Mouse (Mus musculus): ENCODE data around the gene Fam169b.
"Not testable (repeated sequence)": the region's sequence is repeated elsewhere in the genome, so short reads cannot be mapped to it uniquely, and the experiment has no call there.

Fam169b gene

DNA sequence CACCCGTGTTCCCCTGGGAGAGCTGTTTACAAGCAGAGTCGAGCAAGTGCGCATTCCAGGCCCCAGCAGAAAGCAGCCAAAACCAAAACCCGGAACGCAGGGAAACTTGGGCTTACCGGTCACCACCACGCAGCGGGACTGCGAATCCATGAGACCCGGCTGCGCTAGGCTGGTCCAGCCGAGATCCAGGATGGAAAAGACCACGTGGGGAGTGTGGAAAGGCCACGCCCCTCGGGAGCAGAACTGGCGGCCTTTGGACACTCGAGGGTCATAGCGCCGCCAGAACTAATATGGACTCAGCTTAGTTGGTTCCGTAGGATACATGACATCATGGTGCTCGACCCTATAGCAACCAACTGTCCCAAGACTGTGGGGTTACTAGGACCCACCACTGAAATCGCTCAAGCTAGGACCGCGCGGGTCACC, 9.6 kb upstream of the Fam169b start, which contains the start of gene Pgpep1l:
Gene Pgpep1l, minus strand, starts transcription at position 206 of the 426 bp plus-strand sequence.
- no peak for DNase-seq (ENCODE audit: low spot score in 2 of 2)

DNA sequence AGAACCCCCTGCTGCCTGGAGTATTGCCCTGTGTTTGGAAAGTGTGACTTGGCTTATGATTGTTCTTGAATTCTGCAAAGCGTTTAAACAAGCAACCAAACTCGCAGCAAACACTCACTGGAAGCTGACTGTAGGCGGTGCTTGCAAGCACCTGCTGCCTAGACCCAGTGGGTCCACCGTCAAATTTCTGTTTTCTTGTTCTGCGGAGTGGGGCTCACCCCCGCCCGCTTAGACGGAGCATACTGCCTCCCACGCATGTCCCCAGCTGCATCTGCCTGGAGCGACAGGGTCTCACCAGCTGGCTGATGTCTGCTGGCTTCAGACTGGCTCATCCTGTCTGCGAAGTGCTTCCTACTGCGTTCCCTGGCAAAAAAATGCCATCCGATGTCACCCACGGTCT, 9.1 kb upstream of the Fam169b start:
- peak in 1 of 2 experiments; percentile 63 for DNase-seq (ENCODE audit: low spot score in 2 of 2)

DNA sequence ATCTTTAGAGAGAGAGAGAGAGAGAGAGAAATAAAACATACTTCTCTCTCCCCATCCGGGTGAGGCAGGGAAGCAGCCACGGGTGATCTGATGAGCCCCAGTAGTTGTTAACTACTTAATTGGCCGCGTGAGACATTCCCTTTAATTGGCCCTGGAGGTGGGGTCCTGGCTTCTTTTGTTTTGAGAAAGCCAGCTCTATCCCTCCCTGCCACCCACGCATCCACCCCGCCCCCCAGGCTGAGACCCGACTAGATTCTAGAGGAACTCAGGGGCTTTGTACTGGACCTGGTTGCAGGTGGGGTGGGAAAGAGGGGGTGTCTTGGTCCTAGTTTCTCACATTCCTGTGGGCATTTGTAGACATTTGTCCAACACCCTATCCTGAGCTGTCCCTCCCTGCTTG, 8.2 kb upstream of the Fam169b start:
- no peak for DNase-seq (ENCODE audit: low spot score in 2 of 2)

DNA sequence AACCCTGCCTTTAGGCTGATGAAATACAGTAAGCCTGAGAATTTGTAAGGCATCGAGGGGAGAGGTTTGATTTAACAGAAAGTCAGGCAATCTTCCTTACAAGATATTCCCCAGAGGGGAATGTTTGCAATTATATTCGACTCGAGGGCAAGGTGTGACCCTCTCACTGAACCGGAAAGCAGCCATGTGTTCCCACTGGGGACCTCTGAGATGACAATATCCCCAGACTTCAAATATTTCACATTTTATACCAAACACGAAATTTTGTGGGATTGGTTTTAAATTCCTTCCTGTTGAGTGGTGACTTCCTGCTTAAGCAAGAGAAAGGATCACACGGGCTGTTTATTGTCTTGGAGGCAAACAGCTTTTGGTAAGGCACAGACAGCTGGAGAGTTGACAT, 6.9 kb upstream of the Fam169b start:
- no peak for DNase-seq (ENCODE audit: low spot score in 2 of 2)

DNA sequence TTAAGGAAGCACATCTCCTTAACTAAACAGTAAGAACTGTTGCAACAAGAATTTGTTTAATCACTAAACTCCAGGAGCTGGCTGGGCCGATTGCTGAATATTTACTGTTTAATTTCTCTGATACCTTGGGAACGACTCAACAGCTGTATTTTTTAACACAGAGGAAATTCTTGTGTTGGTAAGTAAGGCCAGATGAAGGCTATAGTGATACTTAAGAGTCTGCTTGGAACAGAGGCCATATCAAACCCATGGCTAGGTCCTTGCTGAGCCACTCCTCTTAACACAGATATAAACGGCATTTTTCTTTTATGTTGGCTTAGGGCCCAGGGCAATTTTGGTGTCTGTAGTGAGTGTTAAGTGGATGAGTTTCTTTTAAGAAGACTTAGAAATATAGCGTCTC, 3.1 kb upstream of the Fam169b start:
- no peak for DNase-seq (ENCODE audit: low spot score in 2 of 2)

DNA sequence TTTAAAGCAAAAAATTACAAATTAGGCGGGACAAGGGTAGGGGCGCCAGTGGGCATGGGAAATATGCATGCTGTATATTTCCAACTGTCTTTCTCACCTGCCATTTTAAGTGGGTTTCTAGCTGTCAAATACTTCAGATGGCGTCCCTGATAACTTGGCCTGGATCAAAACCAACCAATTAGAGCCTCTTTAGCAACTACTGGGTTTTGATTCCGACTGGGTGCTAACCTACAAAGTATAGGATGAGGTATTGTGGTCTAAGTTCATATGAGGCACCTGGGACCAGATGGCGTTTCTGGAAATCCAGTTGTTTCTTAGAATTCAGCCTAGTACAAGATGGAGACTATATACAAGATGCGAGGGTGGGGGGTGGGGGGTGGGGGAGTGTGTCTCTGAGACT, 1.8 kb upstream of the Fam169b start:
- no peak for DNase-seq (ENCODE audit: low spot score in 2 of 2)

DNA sequence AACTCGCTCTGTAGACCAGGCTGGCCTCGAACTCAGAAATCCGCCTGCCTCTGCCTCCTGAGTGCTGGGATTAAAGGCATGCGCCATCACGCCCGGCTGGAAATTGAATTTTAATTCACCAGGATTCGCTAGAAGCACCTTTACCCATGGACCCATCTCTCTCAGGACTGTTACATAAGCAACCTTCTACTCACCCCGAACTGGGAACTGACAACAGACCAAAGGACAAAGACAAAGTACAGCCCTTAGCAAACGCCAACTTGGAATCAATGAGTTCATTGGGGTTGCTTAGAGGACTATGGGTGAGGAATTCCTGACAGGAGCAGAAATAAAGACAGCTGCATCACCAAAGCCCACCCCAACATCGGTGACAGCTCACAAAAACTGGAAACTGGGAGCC, 1.0 kb upstream of the Fam169b start:
- no peak for DNase-seq (ENCODE audit: low spot score in 2 of 2)

DNA sequence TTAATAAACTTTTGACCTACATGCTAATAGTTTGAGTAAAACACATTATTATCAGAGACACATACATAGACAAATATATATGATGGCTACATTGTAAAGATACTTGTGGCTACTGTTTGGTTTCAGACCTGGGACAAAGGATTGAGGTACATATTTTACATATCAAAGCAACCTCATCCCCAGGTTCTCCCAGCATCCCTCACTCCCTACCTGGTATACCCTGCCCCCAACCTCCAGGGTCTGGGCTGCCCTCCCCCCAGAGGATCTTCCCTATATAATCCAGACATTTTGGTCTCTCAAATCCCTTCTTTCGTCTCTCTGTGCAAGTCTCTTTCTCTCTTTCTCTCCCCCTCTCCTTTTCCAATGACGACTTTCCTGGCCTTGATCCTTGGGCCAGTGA, 579 bp downstream of the Fam169b start:
- DNase-seq (ENCODE audit: low spot score in 2 of 2): no peak

DNA sequence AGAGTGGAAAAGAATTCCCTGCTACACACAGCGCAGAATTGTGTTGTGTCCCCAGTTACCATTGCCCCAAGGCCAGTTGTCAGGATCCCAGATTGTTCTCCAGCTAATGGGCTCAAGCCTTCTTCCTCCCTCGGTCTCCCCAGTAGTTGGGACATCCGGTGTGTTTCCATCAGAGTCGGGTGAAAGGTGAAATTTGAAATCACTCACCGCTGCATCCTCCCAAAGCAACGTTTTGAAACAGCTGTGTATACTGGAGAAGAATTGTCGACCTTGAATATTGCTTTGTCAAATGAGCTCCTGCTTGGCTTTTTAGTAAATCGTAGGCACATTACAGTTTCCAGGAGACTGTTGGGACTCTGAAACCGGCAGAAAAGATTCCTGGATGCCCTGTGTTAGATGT, 1.3 kb downstream of the Fam169b start:
- DNase-seq (ENCODE audit: low spot score in 2 of 2): no peak

DNA sequence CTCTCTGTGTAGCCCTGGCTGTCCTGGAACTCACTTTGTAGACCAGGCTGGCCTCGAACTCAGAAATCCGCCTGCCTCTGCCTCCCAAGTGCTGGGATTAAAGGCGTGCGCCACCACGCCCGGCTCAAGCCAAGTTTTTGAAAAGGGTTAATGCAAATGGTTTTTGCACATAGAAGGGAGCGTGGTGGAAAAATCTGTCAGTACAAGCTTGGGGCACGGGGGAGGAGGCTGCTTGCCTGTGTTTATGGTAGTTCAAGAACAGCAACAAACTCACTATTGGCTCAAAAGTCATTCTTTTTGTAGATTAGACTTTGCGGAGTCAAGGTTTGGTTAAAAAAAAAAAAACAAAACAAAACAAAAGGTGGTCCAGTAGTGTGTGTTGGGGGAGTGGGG, 1.8 kb downstream of the Fam169b start:
- DNase-seq (ENCODE audit: low spot score in 2 of 2): not testable (repeated sequence)

DNA sequence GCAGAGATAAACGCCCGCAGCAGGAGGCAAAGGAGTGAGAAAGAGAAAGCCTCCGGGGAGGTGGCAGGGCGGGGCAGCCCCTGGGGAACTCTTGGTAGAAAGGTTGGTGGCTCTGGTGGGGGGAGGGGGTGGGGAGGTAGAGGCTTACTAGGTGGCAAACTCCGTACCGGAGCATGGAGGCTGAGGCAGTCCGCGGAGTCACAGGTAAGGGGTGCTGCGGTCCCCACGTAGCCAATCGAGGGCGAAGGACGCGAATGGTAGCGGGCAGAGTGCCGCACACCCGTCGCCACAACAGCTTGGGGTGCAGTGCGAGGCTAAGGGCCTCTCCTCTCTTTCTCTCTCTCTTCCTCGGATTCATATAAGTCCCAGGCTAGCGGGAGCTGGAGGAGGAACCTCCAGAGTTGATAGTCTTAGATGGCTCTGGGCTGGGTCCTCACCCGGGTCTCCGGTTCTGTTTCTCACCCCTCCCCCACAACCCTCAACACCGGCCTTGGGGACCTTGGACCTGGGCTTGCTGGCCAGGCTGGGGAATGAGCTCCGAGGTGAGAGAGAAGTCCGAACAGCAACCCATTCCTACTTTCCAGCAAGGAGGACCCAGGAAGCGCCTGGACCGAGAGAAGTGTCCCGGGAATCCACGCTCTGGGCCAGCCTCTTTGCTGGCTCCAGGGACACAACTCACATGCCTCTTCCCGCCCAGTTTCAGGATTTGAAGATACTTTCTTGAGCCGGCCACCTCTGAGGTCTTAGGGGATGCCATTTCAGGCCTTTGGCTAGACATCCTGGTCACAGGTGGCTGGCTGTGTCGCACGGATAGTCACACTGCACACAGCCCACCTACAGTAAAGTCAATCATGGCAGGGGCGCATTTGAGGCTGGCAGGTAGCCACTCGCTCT, 2.4 kb downstream of the Fam169b start:
- DNase-seq (ENCODE audit: low spot score in 2 of 2): peak in 1 of 2 experiments; percentile 54

DNA sequence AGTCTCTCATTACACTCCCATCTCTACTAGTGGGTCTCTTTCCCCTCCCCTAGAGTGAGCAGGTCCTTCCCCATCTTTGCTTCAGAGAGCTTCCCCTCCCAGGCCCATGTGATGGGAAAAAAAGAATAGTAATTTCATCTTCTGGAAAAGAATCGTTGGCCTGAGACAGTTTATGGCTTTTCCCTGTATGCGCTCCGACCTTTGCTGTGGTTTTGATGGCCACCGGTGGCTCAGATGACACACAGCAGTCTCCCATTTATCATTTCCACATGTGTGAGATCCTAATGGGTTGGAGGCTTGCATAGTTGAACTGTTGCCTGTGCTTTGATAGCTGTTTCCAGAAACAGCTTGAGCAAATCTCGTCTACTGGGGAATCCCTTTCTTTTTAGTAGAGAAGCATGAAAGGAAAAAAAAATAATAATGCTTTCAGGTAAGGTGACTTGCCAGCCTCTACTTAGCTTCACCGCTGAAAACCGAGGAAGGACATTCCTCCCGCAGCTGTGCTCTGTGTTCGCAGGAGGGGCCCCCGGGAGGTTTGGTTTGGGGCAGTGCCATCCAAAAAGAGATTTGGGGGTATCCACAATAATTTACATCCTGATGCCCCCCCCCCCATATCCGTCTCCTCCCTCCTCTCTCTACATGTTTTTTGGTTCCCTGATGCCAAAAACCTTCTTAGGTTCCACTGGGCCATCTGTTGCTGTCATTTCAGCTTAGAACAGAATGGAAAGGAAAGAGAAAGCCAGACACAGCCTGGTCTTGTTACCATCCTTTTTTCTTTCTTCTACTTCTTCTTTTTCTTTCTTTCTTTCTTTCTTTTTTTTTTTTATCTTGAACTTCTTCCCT, 3.6 kb downstream of the Fam169b start:
- DNase-seq (ENCODE audit: low spot score in 2 of 2): no peak

DNA sequence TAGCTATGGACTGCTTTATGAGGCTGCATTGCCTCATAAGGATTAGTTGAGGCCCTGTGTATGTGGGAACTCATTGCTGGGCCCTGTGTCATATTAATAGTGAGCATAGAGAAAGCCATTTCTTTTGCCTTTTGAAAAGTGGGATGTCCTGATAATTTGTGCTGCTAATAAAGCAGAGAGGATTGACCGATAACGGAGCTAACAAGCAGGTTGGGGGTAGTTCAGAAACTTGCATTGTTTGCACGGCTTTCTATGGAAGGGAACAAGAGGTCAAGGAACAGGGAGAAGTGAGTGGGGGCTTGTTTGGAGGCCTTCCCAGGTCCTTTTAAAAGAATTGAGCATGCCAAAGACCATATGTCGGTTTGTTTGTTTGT, 4.2 kb downstream of the Fam169b start:
- DNase-seq (ENCODE audit: low spot score in 2 of 2): no peak

DNA sequence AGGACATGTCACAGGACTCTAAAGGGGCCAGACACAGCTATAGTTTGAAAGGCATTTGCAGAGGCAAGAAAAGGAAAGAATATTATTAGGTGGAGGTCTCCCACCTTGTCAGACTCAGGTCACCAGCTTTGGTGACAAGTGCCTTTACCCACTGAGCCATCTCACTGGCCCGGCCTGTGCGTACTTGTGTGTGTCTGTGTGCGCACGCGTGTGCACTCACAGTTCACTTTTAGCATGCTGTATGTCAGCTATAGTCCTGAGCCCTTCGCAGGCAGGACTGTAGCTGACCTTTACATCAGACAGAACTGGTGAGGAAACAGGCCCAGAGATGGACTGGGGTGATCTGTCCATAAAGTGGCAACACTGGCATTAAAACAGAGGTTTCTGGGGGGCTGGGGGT, 4.7 kb downstream of the Fam169b start:
- DNase-seq (ENCODE audit: low spot score in 2 of 2): no peak

DNA sequence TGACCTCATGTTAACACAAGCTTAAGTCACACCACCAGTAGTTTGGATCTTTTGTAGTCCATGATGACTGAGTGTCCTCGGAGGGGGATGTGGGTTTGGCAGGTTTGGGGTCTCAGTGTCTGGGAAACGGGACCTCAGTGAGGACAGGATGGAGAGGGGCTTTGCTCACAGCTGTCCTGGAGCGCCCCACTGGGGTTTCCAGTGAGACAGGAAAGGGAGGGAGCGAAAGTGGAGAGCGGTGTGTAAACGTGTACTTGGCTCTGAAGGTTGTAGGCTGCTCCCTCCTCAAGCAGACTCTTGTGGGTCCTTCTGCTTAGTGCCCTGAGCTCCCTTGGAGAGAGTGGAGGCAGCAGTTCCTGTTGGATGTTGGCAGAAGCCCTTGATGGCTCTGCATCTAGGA, 5.3 kb downstream of the Fam169b start:
- DNase-seq (ENCODE audit: low spot score in 2 of 2): no peak

DNA sequence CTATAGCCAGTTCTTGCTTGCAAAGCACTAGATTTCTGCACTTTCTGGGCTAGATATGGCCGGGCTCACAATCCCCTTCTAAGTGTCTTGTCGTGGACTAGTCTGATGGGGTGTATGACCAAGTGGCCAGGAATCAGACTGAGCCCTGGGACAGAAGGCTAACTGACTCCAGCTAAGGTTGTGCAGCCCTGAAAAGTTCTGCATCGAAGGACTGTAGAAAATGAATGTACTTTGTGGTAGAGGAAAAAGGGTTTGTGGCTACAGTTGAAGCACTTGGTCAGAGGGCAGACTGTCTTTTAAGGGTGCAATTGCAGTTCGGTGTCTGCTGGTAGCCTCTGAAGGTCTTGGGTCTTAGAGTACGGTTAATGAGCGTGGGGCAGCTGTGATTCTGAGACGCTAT, 5.8 kb downstream of the Fam169b start:
- no peak for DNase-seq (ENCODE audit: low spot score in 2 of 2)

DNA sequence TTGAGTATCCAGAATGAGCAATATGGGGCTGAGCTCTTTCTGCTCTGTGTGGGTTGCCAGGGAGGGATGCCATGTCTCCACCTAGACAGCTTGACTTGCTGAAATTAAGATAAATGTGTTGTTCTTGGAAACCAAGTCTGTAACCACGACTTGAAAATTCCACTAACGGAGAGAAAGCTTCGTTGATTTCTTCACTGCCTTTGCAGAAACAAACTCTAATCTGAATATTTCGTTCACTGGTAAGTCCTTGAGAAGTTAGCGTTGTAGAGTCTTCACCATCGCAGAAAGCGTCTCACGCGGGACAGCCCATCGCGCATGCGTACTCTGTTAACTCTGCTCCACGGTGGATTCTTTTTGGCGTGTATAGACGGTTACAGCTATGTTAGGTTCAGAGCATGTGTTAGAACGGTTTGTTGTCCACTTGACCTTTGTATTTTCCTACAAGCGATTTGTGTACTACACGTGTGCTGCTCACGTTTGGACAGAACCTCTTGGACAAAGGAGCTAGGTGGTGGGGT, 6.8 kb downstream of the Fam169b start:
- no peak for DNase-seq (ENCODE audit: low spot score in 2 of 2)

DNA sequence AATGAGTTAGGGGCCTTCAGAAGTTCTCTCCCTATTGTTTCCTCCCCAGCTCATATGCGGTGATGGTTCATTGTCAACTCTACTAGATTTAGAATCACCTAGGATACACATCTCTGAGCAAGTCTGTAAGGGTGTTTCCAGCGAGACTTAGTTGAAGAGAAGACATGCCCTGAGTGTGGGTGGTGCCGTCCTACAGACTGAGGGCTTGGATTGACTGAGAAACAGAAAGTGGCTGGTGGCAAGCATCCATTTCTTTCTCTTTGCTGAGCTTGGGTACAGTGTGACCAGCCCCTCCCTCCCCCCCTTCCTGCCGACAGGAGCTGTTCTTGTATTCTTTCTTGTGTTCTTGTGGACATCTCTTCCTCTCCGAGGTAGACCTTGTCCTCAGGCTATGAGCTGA, 7.7 kb downstream of the Fam169b start:
- DNase-seq (ENCODE audit: low spot score in 2 of 2): no peak

DNA sequence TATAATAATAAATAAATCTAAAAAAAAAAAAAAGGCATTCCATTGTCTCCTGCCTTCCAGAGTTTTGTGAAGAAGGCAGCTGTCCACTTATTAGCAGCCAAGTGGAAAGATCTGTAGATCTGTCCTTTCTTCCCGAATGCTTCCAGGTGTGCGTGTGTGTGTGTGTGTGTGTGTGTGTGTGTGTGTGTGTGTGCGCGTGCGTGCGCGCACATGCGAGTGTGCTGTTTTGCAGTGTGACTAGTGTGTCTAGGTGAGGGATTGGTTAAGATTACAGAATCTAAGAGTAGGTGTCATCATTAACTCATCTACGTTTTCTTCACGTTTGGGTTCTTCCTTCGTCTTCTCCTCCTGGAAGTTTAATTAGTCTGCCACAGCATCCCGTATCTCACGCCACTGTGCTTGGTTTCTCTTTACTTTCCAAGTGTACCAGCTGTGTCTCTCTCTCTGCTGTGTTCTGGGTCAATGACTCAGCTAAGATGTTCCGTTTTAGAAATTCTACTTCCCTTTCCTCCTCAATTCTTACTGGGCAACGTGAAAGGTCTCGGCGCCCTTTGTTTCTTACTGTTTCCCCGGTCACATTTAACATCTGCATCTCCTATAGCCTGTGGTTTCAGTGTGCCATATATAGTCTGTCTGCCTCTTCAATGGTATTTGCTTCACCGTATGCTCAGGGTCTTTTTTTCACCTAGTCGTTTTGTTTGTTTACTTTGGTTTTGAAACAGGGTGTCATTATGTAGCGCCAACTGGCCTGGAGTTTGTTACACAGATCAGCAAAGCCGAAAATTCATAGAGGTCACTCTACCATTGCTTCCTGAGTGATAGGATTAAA, 8.9 kb downstream of the Fam169b start:
- peak in 1 of 2 experiments; percentile 57 for DNase-seq (ENCODE audit: low spot score in 2 of 2)

DNA sequence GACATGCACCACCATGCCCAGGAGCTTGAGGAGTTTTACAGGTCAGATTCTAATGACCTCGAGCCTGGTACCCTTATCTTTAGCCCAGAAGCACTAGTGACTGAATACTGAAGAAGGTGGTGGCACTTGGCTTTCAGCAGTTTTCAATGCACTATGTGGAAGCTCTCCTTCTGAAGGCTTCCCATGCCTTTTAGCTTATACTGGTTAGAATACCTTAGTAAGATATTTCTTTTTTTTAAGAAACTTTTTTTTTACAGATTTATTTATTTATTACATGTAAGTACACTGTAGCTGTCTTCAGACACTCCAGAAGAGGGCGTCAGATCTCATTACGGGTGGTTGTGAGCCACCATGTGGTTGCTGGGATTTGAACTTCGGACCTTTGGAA, 9.5 kb downstream of the Fam169b start:
- not testable (repeated sequence) for DNase-seq (ENCODE audit: low spot score in 2 of 2)

DNA sequence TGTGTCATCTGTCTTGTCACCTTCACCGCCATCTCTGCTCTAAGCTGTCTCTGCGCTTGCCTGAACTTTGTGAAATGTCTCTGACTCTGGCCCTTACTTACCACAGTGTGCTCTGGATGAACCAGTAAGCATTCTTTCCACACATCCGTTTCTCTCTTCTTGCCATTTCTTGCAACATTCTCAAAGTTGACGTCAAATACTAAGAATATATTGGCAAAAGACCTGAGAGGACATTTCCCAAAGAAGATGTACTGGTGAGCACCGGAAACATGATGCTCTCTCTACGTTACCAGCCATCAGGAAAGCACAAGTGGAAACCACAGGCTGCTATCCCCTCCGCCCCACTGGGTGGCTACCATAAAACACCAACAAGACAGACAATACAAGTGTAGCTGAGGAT, 10.1 kb downstream of the Fam169b start:
- DNase-seq (ENCODE audit: low spot score in 2 of 2): no peak

DNA sequence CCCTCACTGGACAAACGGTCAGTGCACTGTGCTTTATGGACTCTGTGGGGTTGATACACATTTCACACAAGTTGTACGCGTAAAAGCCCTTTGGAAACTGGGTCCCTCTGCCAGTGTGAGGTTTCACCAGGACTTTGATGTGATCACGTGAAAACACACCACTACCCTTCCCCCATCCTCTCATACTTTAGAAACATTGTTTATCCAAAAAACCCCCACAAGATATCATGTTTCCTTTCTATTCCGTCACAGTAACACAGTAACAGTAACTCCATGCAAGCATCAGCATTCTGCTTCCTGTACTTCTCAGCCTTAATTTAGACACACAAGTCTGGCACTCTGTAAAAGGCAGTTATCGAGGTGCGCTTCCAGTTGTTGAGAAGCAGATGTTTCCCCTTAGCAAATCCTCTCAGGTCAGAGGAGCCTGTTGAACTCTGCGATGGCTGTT, 12.2 kb downstream of the Fam169b start:
- DNase-seq (ENCODE audit: low spot score in 2 of 2): peak; percentile 3 to 46

Data from natural killer cell, adult 2 months (primary cell).